Mouse (Mus musculus) mesoderm, embryonic 11.5 days (tissue): ENCODE measurements around the gene Ubr7.

Experiments used
- DNase-seq: peaks from one replicate; pipeline ENCODE4 v3.0.0-alpha.2; 2012; ENCODE audit warnings: low read depth, low spot score

The Ubr7 gene

DNA sequence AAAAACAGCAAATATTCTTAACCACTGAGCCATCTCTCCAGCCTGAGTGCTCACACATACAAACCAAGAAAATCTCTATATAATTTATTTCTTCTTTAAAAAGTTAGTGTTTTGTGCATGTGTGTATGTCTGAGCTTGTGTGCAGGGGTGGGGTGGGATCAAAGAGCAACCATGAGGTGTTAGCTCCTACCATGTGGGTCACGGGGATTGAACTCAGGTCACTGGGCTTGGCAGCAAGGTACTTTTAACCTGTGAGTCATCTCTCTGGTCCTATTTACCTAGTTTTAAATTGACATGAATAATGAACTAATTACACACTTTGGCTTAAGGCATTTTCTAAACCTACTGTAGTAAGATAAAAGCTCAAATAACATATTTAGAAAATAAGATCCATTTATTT is 68.6 kb downstream of the Ubr7 start:
- no peak for DNase-seq

DNA sequence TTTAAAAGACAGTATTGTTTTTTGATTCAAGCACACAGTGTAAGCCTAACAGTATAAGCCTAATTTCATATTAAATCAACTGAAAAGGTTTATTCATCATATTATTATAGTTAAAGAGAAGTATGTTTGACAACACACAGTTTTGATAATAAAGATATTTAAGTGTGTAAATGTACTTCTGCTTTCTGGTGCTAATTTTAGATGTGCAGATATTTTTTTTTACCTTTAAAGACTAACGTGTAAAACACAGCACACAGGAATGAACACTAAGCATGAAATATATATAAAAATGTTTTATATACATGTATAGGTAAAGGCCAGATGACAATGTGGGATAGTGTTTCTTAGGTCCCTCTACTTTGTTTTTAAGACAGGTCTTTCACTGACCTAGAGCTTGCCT is 69.4 kb downstream of the Ubr7 start:
- no peak for DNase-seq
